Mouse (Mus musculus) CD8-positive naive resting alpha-beta T cell, adult 2 months (primary cell): ENCODE measurements around the gene Tut4.

Experiments
- DNase-seq, 2 experiments: peaks; one replicate each; pipeline ENCODE4 v3.0.0; 2022; ENCODE audit warnings: low read depth in 2 of 2, low spot score in 2 of 2

The Tut4 gene

DNA sequence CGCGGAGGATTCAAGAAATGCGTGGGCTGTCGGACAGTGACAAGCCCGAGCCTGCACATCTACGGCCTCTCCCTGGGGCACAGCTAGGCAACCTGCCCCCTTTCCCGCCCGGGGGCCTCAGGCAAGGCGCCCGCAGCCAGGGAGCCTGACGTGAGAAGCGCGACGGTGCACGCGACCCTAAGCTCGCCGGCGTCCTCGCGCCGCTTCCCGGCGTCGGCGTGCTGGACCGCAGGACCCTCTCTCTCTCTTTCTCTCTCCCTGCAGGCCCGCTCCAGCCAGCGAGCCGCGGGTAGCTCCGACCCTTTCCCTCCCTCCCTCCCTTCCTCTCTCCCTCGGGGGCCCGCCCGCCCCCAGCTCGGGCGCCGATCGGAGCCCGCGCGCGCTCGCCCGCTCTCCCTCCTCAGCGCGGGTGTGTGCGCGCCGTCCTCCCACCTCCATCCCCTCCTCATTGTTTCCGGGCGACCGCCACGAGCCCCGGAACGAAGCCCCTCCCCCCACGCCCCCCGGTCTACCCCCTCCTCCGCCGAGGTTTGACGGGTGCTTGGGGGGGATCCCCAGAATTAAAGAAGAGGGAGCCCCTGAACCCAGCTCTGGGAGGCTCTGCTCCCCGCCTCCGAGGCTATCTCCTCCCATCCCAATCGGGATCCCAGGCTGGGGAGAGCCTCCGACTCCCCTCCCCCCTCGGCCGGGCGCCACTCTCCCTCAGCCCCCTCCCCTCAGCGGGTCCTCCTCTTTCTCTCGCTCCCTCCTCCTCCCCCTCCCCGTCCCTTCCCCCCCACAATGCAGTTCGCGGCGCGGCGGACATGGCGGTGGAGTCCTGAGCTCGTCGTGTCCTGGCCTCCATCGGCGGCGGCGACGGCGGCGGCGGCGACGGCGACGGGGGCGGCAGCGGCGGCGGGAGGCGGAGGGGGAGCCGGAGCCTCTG lies at the start of gene Tut4:
Gene Tut4 (plus strand): TSS at position 196 of the 925 bp plus-strand sequence.
- DNase-seq: peak; percentile 67 to 70

DNA sequence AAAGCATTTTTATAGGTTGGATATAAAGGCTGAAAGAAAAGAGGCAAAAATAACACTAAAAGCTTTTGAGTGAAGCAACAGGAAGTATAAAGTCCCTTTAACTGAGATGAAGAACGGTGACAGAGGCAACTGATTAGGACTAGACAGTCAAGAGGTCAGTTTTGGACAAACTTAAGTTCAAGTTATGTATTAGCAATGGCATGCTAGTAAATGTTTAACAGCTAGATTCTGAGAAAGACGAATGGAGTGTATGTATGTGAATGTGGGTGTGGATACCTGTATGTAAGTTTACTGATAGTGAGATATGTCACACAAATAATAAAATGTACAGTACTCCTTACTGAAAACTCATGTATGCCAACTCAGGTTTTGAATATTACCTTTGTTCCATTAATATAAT lies 34.6 kb upstream of the Tut4 start:
- no peak for DNase-seq

GRCm38 (mm10) chr4:108427719-108428340 lies 31.4 kb upstream of the Tut4 start:
- DNase-seq: no peak

GRCm38 (mm10) chr4:108428341-108428721 lies 30.9 kb upstream of the Tut4 start:
- no peak for DNase-seq

- DNase-seq: no peak
Observed at GRCm38 (mm10) chr4:108430656-108431560, 28.3 kb upstream of the Tut4 start.

GRCm38 (mm10) chr4:108431561-108431936 lies 27.7 kb upstream of the Tut4 start:
- DNase-seq: no peak

DNA sequence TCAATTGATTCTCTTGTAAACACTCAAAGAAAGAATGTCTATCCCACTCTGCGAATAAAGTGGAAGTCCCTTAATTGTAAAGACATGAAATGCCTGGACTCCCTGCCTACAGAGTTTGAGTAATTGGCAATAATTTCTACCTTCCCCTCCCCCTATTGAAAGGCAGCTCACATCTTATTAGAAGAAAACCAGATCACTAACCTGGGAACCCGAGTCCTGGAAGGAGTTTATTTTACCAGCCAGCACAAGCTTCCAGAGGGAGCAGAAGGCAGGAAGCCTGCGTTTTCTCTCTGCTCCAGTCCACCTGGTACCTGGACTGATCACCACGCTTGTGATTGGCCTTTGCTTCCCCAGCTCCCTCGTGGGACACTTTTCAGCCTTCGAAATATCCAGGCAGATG lies 25.9 kb upstream of the Tut4 start:
- no peak for DNase-seq

DNA sequence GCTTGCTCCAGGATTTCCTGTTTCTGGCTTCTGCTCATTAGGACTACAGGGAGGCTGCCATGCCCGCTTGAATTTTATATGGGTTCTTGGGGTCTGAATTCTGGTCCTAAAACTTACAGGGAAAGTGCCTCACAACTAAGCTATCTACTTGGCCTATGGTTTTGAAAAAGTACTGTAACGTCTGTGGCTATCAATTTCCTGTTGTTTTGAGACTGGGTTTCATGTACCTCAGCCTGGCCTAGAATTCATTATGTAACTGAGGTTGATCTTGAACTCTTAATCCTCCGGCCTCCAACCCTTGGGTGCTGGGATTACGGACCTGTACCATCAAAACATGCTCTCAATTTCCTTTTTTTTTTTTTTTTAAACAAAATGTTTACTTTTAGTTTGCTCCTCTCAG lies 25.0 kb upstream of the Tut4 start:
- peak in 1 of 2 experiments; percentile 4 for DNase-seq

- DNase-seq: no peak
Observed at GRCm38 (mm10) chr4:108434781-108435180, 24.4 kb upstream of the Tut4 start.

GRCm38 (mm10) chr4:108435646-108436045 lies 23.6 kb upstream of the Tut4 start:
- no peak for DNase-seq

- DNase-seq: no peak
Observed at GRCm38 (mm10) chr4:108436225-108436624, 23.0 kb upstream of the Tut4 start.

- DNase-seq: no peak
Observed at GRCm38 (mm10) chr4:108438082-108438840, 21.0 kb upstream of the Tut4 start.

GRCm38 (mm10) chr4:108448091-108448490 lies 11.1 kb upstream of the Tut4 start:
- DNase-seq: no peak

DNA sequence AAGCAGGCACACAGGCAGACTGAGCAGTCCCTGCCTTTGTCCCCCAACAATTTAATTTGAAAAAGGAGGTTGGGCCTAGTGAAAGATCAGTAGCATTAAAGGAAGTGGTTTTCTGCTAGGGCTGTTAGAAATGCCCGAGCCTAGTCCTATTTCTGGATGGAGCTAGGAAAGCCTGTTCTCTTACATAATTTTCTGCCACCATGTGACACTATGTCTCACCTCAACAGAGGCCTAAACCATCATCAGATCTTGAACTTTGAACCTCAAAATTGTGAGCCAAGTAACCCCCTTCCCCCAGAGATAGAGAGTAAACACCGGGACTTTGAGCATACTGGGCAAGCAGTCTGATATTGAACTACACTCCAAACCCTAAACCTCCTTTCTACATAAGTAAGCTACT lies 3.2 kb upstream of the Tut4 start:
- DNase-seq: peak in 1 of 2 experiments; percentile 6

DNA sequence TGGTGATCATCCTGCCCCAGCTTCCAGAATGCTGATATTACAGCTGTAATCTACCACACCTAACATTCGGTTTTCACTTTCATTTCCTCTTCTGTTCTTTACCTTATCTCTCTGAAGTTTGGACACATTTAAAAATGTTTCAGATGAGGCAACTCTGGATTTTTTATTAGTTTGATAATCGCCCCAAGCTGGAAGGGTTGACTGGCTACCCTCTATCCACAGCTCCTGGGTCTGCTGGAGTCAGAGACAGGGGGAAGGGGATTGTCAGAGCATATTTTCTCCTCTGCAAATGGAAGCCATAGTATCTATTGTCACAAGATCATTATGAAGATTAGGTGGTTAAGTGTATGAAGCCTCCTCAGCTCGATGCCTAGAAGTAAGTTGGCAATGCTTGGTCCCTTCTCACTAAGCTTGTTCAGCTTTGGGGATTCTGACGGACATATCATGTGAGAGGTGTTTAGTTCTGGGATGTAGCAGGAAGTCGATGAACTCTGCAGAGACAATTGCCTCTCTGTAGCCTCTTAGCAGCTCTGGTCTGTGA lies 955 bp upstream of the Tut4 start:
- DNase-seq: peak; percentile 10 to 28

- DNase-seq: peak; percentile 93 to 94
Observed at GRCm38 (mm10) chr4:108460156-108460923, 1.1 kb downstream of the Tut4 start.

DNA sequence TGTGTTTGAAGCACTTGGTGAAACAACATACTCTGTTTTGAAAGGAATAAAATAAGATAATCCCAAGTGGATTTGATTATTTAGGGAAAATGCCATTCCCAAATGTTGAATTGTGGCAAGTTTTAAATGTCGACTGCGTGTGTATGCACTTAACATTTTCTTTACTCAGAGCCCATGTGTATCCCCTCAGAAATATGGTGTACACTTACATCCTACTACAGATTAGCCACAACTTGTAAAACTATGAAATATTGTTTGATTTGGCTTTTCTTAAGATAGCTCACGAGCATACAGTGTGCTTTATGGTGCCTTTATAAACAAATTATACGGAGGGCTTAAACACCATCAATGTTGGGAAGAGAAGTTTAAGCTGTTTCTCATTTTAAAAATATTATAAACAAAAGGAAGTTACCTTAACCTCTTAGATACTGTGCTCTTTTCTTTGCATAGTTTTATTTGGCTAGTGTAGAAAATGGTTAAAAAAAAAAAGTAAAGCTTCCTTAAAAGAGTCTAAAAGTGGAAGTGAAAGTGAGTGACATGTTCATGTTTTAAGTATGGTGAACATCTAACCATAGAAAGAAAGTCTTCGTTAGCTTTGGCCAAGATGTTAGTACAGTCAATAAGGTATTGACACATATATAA lies 2.2 kb downstream of the Tut4 start:
- peak in 1 of 2 experiments; percentile 2 for DNase-seq

- DNase-seq: no peak
Observed at GRCm38 (mm10) chr4:108473586-108473985, 14.4 kb downstream of the Tut4 start.

DNA sequence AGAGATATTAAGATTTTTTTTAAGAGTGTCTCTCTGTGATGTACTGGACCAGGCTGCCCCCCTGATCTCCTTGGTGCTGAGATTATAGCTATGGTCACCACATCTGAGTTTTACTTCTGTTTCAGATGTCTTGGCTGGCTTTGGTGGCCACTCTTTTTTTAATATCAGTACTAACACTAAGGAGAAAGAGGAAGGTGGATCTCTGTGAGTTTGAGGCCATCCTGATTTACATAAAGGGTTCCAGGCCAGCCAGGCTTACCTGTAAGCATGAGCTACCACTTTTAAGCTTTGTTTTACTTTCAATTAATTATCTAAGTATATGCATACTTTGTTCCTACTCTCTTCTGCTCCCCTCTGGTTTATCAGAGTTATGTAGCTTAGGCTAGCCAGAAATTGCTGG lies 23.6 kb downstream of the Tut4 start:
- no peak for DNase-seq
